Mouse (Mus musculus): ENCODE data around the gene Gm20388. TPM values are rescaled to one million over a fixed set of nuclear protein-coding genes. Genes with fewer than 3 reads are reported as not detected.

The Gm20388 gene
- polyA plus RNA-seq, 1 experiment, result 28.1 TPM

GRCm38 (mm10) chr8:122902581-122902980 lies 2991.9 kb downstream of the Gm20388 start:
- no peak for TF ChIP-seq POLR2A (IDR thresholded peaks at IDR 0.05; ENCODE audit: insufficient read depth, low read length)
- TF ChIP-seq CTCF (IDR thresholded peaks at IDR 0.05; ENCODE audit: low read depth, low read length), result no peak
- TF ChIP-seq EP300 (IDR thresholded peaks at IDR 0.05; ENCODE audit: insufficient read depth, low read depth, low read length), result no peak
- no peak overlapping the region for H3K27ac ChIP-seq (ENCODE audit: insufficient read depth, low read length)
- no peaks in the 10 kb centered on the region for H3K27me3 ChIP-seq (ENCODE audit: control insufficient read depth, insufficient read depth, low read length, poor library complexity, severe bottlenecking)
- H3K9me3 ChIP-seq (replicated peaks; ENCODE audit: control insufficient read depth, insufficient read depth, low read length, poor library complexity, severe bottlenecking), result no peaks in the 10 kb centered on the region
- H3K9ac ChIP-seq (ENCODE audit: low read depth, poor library complexity, severe bottlenecking), result no peak overlapping the region
- no peak overlapping the region for H3K4me3 ChIP-seq (ENCODE audit: low read depth, low read length)
- peaks cover 28% of the 10 kb centered on the region for H3K36me3 ChIP-seq (ENCODE audit: control insufficient read depth, insufficient read depth, low read length, poor library complexity, severe bottlenecking)
- H3K4me1 ChIP-seq (ENCODE audit: control insufficient read depth, insufficient read depth, low read length), result peaks cover 4% of the 10 kb centered on the region

DNA sequence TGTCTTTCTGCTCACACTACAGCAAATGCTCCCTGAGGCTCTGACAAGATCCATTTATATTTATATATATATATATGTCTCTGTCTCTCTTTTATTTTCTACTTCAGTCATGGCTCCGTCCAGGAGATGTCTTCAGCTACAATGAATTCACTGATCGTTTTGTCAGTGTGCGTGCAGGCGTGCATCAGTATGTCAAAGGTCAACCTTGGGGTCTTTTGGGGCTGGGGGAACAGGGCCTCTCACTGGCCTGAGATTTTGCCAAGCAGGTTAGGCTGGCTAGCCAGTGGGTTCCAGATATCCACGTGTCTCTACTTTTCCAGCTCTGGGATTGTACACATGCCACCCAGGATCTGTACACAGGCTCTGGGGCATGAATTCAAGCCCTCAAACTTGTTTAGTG lies 2992.4 kb downstream of the Gm20388 start:
- no peak overlapping the region for H3K9ac ChIP-seq (ENCODE audit: low read depth, poor library complexity, severe bottlenecking)
- H3K27ac ChIP-seq (ENCODE audit: insufficient read depth, low read length), result no peak overlapping the region
- H3K9me3 ChIP-seq (replicated peaks; ENCODE audit: control insufficient read depth, insufficient read depth, low read length, poor library complexity, severe bottlenecking), result no peaks in the 10 kb centered on the region
- peaks cover 27% of the 10 kb centered on the region for H3K36me3 ChIP-seq (ENCODE audit: control insufficient read depth, insufficient read depth, low read length, poor library complexity, severe bottlenecking)
- TF ChIP-seq POLR2A (IDR thresholded peaks at IDR 0.05; ENCODE audit: insufficient read depth, low read length) (no peak), EP300 (IDR thresholded peaks at IDR 0.05; ENCODE audit: insufficient read depth, low read depth, low read length) (no peak), CTCF (IDR thresholded peaks at IDR 0.05; ENCODE audit: low read depth, low read length) (no peak)
- no peaks in the 10 kb centered on the region for H3K27me3 ChIP-seq (ENCODE audit: control insufficient read depth, insufficient read depth, low read length, poor library complexity, severe bottlenecking)
- H3K4me1 ChIP-seq (ENCODE audit: control insufficient read depth, insufficient read depth, low read length), result peaks cover 4% of the 10 kb centered on the region
- no peak overlapping the region for H3K4me3 ChIP-seq (ENCODE audit: low read depth, low read length)

GRCm38 (mm10) chr8:122904496-122904895 lies 2993.9 kb downstream of the Gm20388 start:
- peaks cover 20% of the 10 kb centered on the region for H3K36me3 ChIP-seq (ENCODE audit: control insufficient read depth, insufficient read depth, low read length, poor library complexity, severe bottlenecking)
- no peak overlapping the region for H3K9ac ChIP-seq (ENCODE audit: low read depth, poor library complexity, severe bottlenecking)

GRCm38 (mm10) chr8:122905346-122905745 lies 2994.7 kb downstream of the Gm20388 start:
- TF ChIP-seq CTCF (IDR thresholded peaks at IDR 0.05; ENCODE audit: low read depth, low read length) (no peak), POLR2A (IDR thresholded peaks at IDR 0.05; ENCODE audit: insufficient read depth, low read length) (no peak), EP300 (IDR thresholded peaks at IDR 0.05; ENCODE audit: insufficient read depth, low read depth, low read length) (no peak)
- Histone ChIP-seq H3K27me3 (ENCODE audit: control insufficient read depth, insufficient read depth, low read length, poor library complexity, severe bottlenecking) (no peaks in the 10 kb centered on the region), H3K36me3 (ENCODE audit: control insufficient read depth, insufficient read depth, low read length, poor library complexity, severe bottlenecking) (peaks cover 13% of the 10 kb centered on the region), H3K9ac (ENCODE audit: low read depth, poor library complexity, severe bottlenecking) (no peak overlapping the region), H3K4me1 (ENCODE audit: control insufficient read depth, insufficient read depth, low read length) (peaks cover 4% of the 10 kb centered on the region), H3K27ac (ENCODE audit: insufficient read depth, low read length) (no peak overlapping the region), H3K9me3 (replicated peaks; ENCODE audit: control insufficient read depth, insufficient read depth, low read length, poor library complexity, severe bottlenecking) (no peaks in the 10 kb centered on the region), H3K4me3 (ENCODE audit: low read depth, low read length) (no peak overlapping the region)

More at GRCm38 (mm10) chr8:122904496-122904895, 2993.9 kb downstream of the Gm20388 start:
- Histone ChIP-seq H3K27ac (ENCODE audit: insufficient read depth, low read length) (peak overlapping the region; percentile 56), H3K4me1 (ENCODE audit: control insufficient read depth, insufficient read depth, low read length) (peaks cover 4% of the 10 kb centered on the region), H3K4me3 (ENCODE audit: low read depth, low read length) (no peak overlapping the region), H3K9me3 (replicated peaks; ENCODE audit: control insufficient read depth, insufficient read depth, low read length, poor library complexity, severe bottlenecking) (no peaks in the 10 kb centered on the region), H3K27me3 (ENCODE audit: control insufficient read depth, insufficient read depth, low read length, poor library complexity, severe bottlenecking) (no peaks in the 10 kb centered on the region)
- TF ChIP-seq POLR2A (IDR thresholded peaks at IDR 0.05; ENCODE audit: insufficient read depth, low read length) (no peak), EP300 (IDR thresholded peaks at IDR 0.05; ENCODE audit: insufficient read depth, low read depth, low read length) (no peak), CTCF (IDR thresholded peaks at IDR 0.05; ENCODE audit: low read depth, low read length) (no peak)

- H3K4me1 ChIP-seq (ENCODE audit: control insufficient read depth, insufficient read depth, low read length), result peaks cover 4% of the 10 kb centered on the region
- no peak overlapping the region for H3K27ac ChIP-seq (ENCODE audit: insufficient read depth, low read length)
- H3K36me3 ChIP-seq (ENCODE audit: control insufficient read depth, insufficient read depth, low read length, poor library complexity, severe bottlenecking), result peaks cover 13% of the 10 kb centered on the region
- no peak overlapping the region for H3K9ac ChIP-seq (ENCODE audit: low read depth, poor library complexity, severe bottlenecking)
- H3K4me3 ChIP-seq (ENCODE audit: low read depth, low read length), result no peak overlapping the region
- H3K27me3 ChIP-seq (ENCODE audit: control insufficient read depth, insufficient read depth, low read length, poor library complexity, severe bottlenecking), result no peaks in the 10 kb centered on the region
- no peaks in the 10 kb centered on the region for H3K9me3 ChIP-seq (replicated peaks; ENCODE audit: control insufficient read depth, insufficient read depth, low read length, poor library complexity, severe bottlenecking)
- no peak for TF ChIP-seq EP300 (IDR thresholded peaks at IDR 0.05; ENCODE audit: insufficient read depth, low read depth, low read length)
- TF ChIP-seq CTCF (IDR thresholded peaks at IDR 0.05; ENCODE audit: low read depth, low read length), result peak; percentile 25
- no peak for TF ChIP-seq POLR2A (IDR thresholded peaks at IDR 0.05; ENCODE audit: insufficient read depth, low read length)
Observed at GRCm38 (mm10) chr8:122906463-122907021, 2995.9 kb downstream of the Gm20388 start.

GRCm38 (mm10) chr8:122912150-122912549 lies 3001.5 kb downstream of the Gm20388 start:
- no peak overlapping the region for H3K4me3 ChIP-seq (ENCODE audit: low read depth, low read length)
- TF ChIP-seq EP300 (IDR thresholded peaks at IDR 0.05; ENCODE audit: insufficient read depth, low read depth, low read length) (no peak), CTCF (IDR thresholded peaks at IDR 0.05; ENCODE audit: low read depth, low read length) (no peak), POLR2A (IDR thresholded peaks at IDR 0.05; ENCODE audit: insufficient read depth, low read length) (no peak)
- H3K36me3 ChIP-seq (ENCODE audit: control insufficient read depth, insufficient read depth, low read length, poor library complexity, severe bottlenecking), result peaks cover 44% of the 10 kb centered on the region
- H3K9ac ChIP-seq (ENCODE audit: low read depth, poor library complexity, severe bottlenecking), result no peak overlapping the region
- no peak overlapping the region for H3K27ac ChIP-seq (ENCODE audit: insufficient read depth, low read length)
- no peaks in the 10 kb centered on the region for H3K4me1 ChIP-seq (ENCODE audit: control insufficient read depth, insufficient read depth, low read length)
- no peaks in the 10 kb centered on the region for H3K27me3 ChIP-seq (ENCODE audit: control insufficient read depth, insufficient read depth, low read length, poor library complexity, severe bottlenecking)
- no peaks in the 10 kb centered on the region for H3K9me3 ChIP-seq (replicated peaks; ENCODE audit: control insufficient read depth, insufficient read depth, low read length, poor library complexity, severe bottlenecking)

Data from ES-Bruce4 (cell line).